Mouse (Mus musculus): ENCODE results near the gene Kif16b. TPM values are rescaled to one million over a fixed set of nuclear protein-coding genes. Genes with fewer than 3 reads are reported as not detected.
A peak's percentile ranks its signal among the peaks of the same experiment; 100 is the strongest.

Gene Kif16b
- total RNA-seq, 2 experiments from 2014 or later: 9.2 to 9.5 TPM

GRCm38 (mm10) chr2:142759192-142759591 is 142.1 kb downstream of the Kif16b start:
- intact Hi-C loops (cut with DNase I): no loop called here
- no peak for DNase-seq (ENCODE audit: extremely low spot score in 1 of 2, low spot score in 2 of 2)

- no peak for DNase-seq (ENCODE audit: extremely low spot score in 1 of 2, low spot score in 2 of 2)
- intact Hi-C loops (cut with DNase I): no loop called here
Measured at GRCm38 (mm10) chr2:142758091-142758765, 143.1 kb downstream of the Kif16b start.

GRCm38 (mm10) chr2:142739338-142739737 is 162.0 kb downstream of the Kif16b start:
- intact Hi-C loops (cut with DNase I): no loop called here

GRCm38 (mm10) chr2:142738488-142738887 is 162.8 kb downstream of the Kif16b start:
- DNase-seq (ENCODE audit: extremely low spot score in 1 of 2, low spot score in 2 of 2): no peak
- intact Hi-C loops (cut with DNase I): no loop called here

More at GRCm38 (mm10) chr2:142739338-142739737, 162.0 kb downstream of the Kif16b start:
- DNase-seq (ENCODE audit: extremely low spot score in 1 of 2, low spot score in 2 of 2): no peak

GRCm38 (mm10) chr2:142735691-142736090 is 165.6 kb downstream of the Kif16b start:
- no peak for DNase-seq (ENCODE audit: extremely low spot score in 1 of 2, low spot score in 2 of 2)
- intact Hi-C loops (cut with DNase I): no loop called here

- DNase-seq (ENCODE audit: extremely low spot score in 1 of 2, low spot score in 2 of 2): no peak
- intact Hi-C loops (cut with DNase I): no loop called here
Measured at GRCm38 (mm10) chr2:142734046-142734445, 167.3 kb downstream of the Kif16b start.

- intact Hi-C loops (cut with DNase I): no loop called here
- no peak for DNase-seq (ENCODE audit: extremely low spot score in 1 of 2, low spot score in 2 of 2)
Measured at GRCm38 (mm10) chr2:142732370-142732769, 169.0 kb downstream of the Kif16b start.

- intact Hi-C loops (cut with DNase I): no loop called here
- peak; percentile 73 to 95 for DNase-seq (ENCODE audit: extremely low spot score in 1 of 2, low spot score in 2 of 2)
Measured at GRCm38 (mm10) chr2:142731778-142732092, 169.6 kb downstream of the Kif16b start.

GRCm38 (mm10) chr2:142731016-142731777 is 170.1 kb downstream of the Kif16b start:
- intact Hi-C loops (cut with DNase I): no loop called here
- DNase-seq (ENCODE audit: extremely low spot score in 1 of 2, low spot score in 2 of 2): peak in 1 of 2 experiments; percentile 28

- no peak for DNase-seq (ENCODE audit: extremely low spot score in 1 of 2, low spot score in 2 of 2)
- intact Hi-C loops (cut with DNase I): no loop called here
Measured at GRCm38 (mm10) chr2:142724215-142725001, 176.9 kb downstream of the Kif16b start.

GRCm38 (mm10) chr2:142720174-142720573 is 181.2 kb downstream of the Kif16b start:
- no peak for DNase-seq (ENCODE audit: extremely low spot score in 1 of 2, low spot score in 2 of 2)
- intact Hi-C loops (cut with DNase I): no loop called here

GRCm38 (mm10) chr2:142718998-142719397 is 182.3 kb downstream of the Kif16b start:
- intact Hi-C loops (cut with DNase I): no loop called here

GRCm38 (mm10) chr2:142717591-142717990 is 183.7 kb downstream of the Kif16b start:
- no peak for DNase-seq (ENCODE audit: extremely low spot score in 1 of 2, low spot score in 2 of 2)
- intact Hi-C loops (cut with DNase I): no loop called here

More at GRCm38 (mm10) chr2:142718998-142719397, 182.3 kb downstream of the Kif16b start:
- DNase-seq (ENCODE audit: extremely low spot score in 1 of 2, low spot score in 2 of 2): no peak

GRCm38 (mm10) chr2:142715912-142716260 is 185.4 kb downstream of the Kif16b start:
- intact Hi-C loops (cut with DNase I): no loop called here
- DNase-seq (ENCODE audit: extremely low spot score in 1 of 2, low spot score in 2 of 2): no peak

- intact Hi-C loops (cut with DNase I): no loop called here
- DNase-seq (ENCODE audit: extremely low spot score in 1 of 2, low spot score in 2 of 2): no peak
Measured at GRCm38 (mm10) chr2:142715186-142715911, 186.0 kb downstream of the Kif16b start.

GRCm38 (mm10) chr2:142712727-142713126 is 188.6 kb downstream of the Kif16b start:
- intact Hi-C loops (cut with DNase I): no loop called here
- no peak for DNase-seq (ENCODE audit: extremely low spot score in 1 of 2, low spot score in 2 of 2)

GRCm38 (mm10) chr2:142709326-142709725 is 192.0 kb downstream of the Kif16b start:
- intact Hi-C loops (cut with DNase I): no loop called here
- no peak for DNase-seq (ENCODE audit: extremely low spot score in 1 of 2, low spot score in 2 of 2)

- intact Hi-C loops (cut with DNase I): no loop called here
- peak; percentile 27 to 33 for DNase-seq (ENCODE audit: extremely low spot score in 1 of 2, low spot score in 2 of 2)
Measured at GRCm38 (mm10) chr2:142700689-142701088, 200.6 kb downstream of the Kif16b start.

GRCm38 (mm10) chr2:142698650-142699049 is 202.7 kb downstream of the Kif16b start:
- DNase-seq (ENCODE audit: extremely low spot score in 1 of 2, low spot score in 2 of 2): peak; percentile 43 to 45
- intact Hi-C loops (cut with DNase I): no loop called here
